Mouse (Mus musculus): Measurements from ENCODE around the gene Gripap1.

GRCm38 (mm10) chrX:7745429-7745828, 44.1 kb upstream of the Gripap1 start:
- no peak for TF ChIP-seq POLR2A (IDR thresholded peaks at IDR 0.05; ENCODE audit: insufficient read depth, low read depth, low read length)
- no peak for TF ChIP-seq CTCF (IDR thresholded peaks at IDR 0.05)
- no peak for TF ChIP-seq EP300 (IDR thresholded peaks at IDR 0.05; ENCODE audit: insufficient read depth, low read depth, low read length)

Data from heart, adult 2 months (tissue).